Comparison of ENCODE assay signal across 8 mouse cellular contexts in genomic region chr6:134151853-134152505, GRCm38 (mm10).
DNase-seq lines count a peak whose midpoint lies in the region; ATAC-seq lines count a peak whose summit lies in the region.

No protein-coding gene starts in this region.

- H3K4me3 ChIP-seq in forebrain, embryonic 10.5 days: no peak overlapping the region
- H3K4me3 ChIP-seq in forebrain, embryonic 13.5 days: no peak overlapping the region
- no peak overlapping the region for H3K4me3 ChIP-seq in heart, embryonic 14.5 days (ENCODE audit: control insufficient read depth in 1 of 2, insufficient read depth in 1 of 2, low read depth in 1 of 2, low read length in 2 of 2)

- DNase-seq in forebrain, embryonic 10.5 days (ENCODE audit: extremely low spot score, low spot score): no peak
- DNase-seq in brain, adult 2 months (ENCODE audit: low read depth, low spot score): peak; percentile 84
- DNase-seq in kidney, postnatal 36 days: peak; percentile 60 to 73
- peak; percentile 86 for DNase-seq in lung, postnatal 10 days
- DNase-seq in Muller cell, postnatal 12 days (ENCODE audit: inconsistent ontology term): no peak
- DNase-seq in c-Kit-positive CD71-positive TER-119-positive erythroid progenitor cells, embryonic 14.5 days (ENCODE audit: low spot score): no peak

- H3K27ac ChIP-seq in forebrain, embryonic 10.5 days: 0 out of 2 replicates have a peak overlapping the region, but pooled peaks have one; percentile 17
- H3K27ac ChIP-seq in forebrain, embryonic 13.5 days: no peak overlapping the region
- H3K27ac ChIP-seq in heart, embryonic 14.5 days (replicated peaks in 1 of 2; ENCODE audit: control insufficient read depth in 1 of 2, insufficient read depth in 1 of 2, low read depth in 2 of 2, low read length in 2 of 2): peak overlapping the region; percentile 64 to 71

- peaks cover 64% of the 10 kb centered on the region for H3K4me1 ChIP-seq in forebrain, embryonic 10.5 days
- H3K4me1 ChIP-seq in forebrain, embryonic 13.5 days: peaks cover 54% of the 10 kb centered on the region
- peaks cover 34 to 63% of the 10 kb centered on the region in 2 experiments for H3K4me1 ChIP-seq in heart, embryonic 14.5 days (ENCODE audit: control insufficient read depth in 2 of 2, insufficient read depth in 2 of 2, low read length in 2 of 2)

- H3K27me3 ChIP-seq in forebrain, embryonic 10.5 days (ENCODE audit: poor library complexity, severe bottlenecking): no peaks in the 10 kb centered on the region
- H3K27me3 ChIP-seq in forebrain, embryonic 13.5 days: no peaks in the 10 kb centered on the region
- H3K27me3 ChIP-seq in heart, embryonic 14.5 days (ENCODE audit: control insufficient read depth, insufficient read depth, low read length): no peaks in the 10 kb centered on the region

- H3K36me3 ChIP-seq in forebrain, embryonic 10.5 days (replicated peaks): peaks cover 10% of the 10 kb centered on the region
- no peaks in the 10 kb centered on the region for H3K36me3 ChIP-seq in forebrain, embryonic 13.5 days (ENCODE audit: poor library complexity, severe bottlenecking)
- H3K36me3 ChIP-seq in heart, embryonic 14.5 days (ENCODE audit: control insufficient read depth, insufficient read depth, low read length): peaks cover 3% of the 10 kb centered on the region; the same call in 1 of the 2 replicates

- no peak for ATAC-seq in forebrain, embryonic 13.5 days
- ATAC-seq in heart, embryonic 14.5 days (ENCODE audit: insufficient number of reproducible peaks, insufficient read depth, low FRiP score, low read depth): no peak

- no peaks in the 10 kb centered on the region for H3K9me3 ChIP-seq in forebrain, embryonic 10.5 days
- no peaks in the 10 kb centered on the region for H3K9me3 ChIP-seq in forebrain, embryonic 13.5 days (replicated peaks)
- no peaks in the 10 kb centered on the region for H3K9me3 ChIP-seq in heart, embryonic 14.5 days (ENCODE audit: control insufficient read depth, low read length)

- H3K4me2 ChIP-seq in forebrain, embryonic 13.5 days: no peak overlapping the region
- peak overlapping the region; percentile 1; the same call in 1 of the 2 replicates for H3K4me2 ChIP-seq in heart, embryonic 14.5 days (ENCODE audit: low read length)

- 76% methylated on average over 9 of the region's 9 CpGs for whole genome bisulfite sequencing in forebrain, embryonic 10.5 days
- 62% methylated on average over 9 of the region's 9 CpGs for WGBS in forebrain, embryonic 13.5 days
- 32% methylated on average over 9 of the region's 9 CpGs for WGBS in heart, embryonic 14.5 days

- H3K9ac ChIP-seq in forebrain, embryonic 13.5 days: no peak overlapping the region
- peak overlapping the region; percentile 52; the same call in 1 of the 2 replicates for H3K9ac ChIP-seq in heart, embryonic 14.5 days (ENCODE audit: low read length)

Comparison
In these comparisons a context has a peak if more than half of its experiments do, and no peak if none do; other contexts are left out.
1. DNase-seq: peak in brain, adult 2 months (single experiment), kidney, postnatal 36 days (2 of 2) and lung, postnatal 10 days (single experiment); none in forebrain, embryonic 10.5 days (single experiment), Muller cell, postnatal 12 days (single experiment) and c-Kit-positive CD71-positive TER-119-positive erythroid progenitor cells, embryonic 14.5 days (single experiment).